Mouse (Mus musculus) olfactory bulb, adult 2 months (tissue): ENCODE measurements around the gene Tpcn1.

ENCODE experiments used
- CTCF ChIP-seq: fragments of 200-500 bp; IDR thresholded peaks from 2 replicates; pipeline ENCODE4 v1.5.1; 2012; ENCODE audit warnings: low read depth, mild to moderate bottlenecking, low read length, moderate library complexity; ENCODE audit not compliant: insufficient read depth
- POLR2A ChIP-seq: fragments of 200-500 bp; IDR thresholded peaks from 2 replicates; pipeline ENCODE4 v1.6.1; 2012; ENCODE audit warnings: mild to moderate bottlenecking, low read depth, low read length, moderate library complexity; ENCODE audit not compliant: insufficient read depth

DNA sequence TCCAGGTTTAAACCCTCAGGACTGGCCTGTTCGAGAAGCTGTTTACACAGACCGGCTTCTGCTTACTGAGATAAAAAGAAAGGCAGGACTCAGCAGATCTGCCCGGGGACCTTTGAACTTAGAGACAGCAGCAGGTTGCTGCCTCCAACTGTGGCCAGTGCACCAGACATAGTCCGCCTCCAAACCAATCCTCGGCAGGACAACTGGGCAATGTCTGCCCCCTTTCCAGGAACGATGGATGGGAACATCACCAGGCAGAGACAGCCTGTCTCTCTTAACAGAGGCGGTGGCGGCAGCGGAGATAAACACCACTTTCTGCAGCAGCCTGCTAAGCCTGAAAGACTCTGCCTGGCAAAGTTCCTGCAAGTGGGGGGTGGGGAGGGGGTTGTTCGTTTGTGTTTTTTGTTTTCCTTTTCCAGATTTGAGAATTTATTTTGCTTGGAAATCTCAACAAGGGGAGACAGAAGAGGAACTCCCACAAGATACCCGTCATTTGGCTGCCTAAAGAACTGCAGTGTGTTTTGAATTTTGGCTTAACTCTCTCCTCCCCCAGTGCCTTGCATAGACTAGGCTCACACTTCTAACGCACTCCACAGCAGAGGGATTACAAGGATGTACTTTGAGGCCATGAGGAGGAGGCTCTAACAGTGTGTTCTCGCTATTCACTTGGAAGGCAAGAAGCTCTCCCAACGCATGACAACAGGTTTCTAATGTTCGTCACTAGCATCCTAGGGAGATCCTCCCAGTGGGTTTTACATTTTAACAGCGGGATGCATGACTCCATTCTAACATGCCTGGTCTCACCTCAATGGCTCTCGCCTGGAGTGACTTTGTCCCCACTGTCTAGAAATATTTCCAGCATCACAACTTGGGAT is 1.5 kb downstream of the Tpcn1 start:
- TF ChIP-seq CTCF (no peak), POLR2A (no peak)
